Mouse (Mus musculus): ENCODE measurements around the gene Spata25.
A peak's percentile ranks its signal among the peaks of the same experiment; 100 is the strongest.
"Not testable (repeated sequence)": the region's sequence is repeated elsewhere in the genome, so short reads cannot be mapped to it uniquely, and the experiment has no call there.

The Spata25 gene

DNA sequence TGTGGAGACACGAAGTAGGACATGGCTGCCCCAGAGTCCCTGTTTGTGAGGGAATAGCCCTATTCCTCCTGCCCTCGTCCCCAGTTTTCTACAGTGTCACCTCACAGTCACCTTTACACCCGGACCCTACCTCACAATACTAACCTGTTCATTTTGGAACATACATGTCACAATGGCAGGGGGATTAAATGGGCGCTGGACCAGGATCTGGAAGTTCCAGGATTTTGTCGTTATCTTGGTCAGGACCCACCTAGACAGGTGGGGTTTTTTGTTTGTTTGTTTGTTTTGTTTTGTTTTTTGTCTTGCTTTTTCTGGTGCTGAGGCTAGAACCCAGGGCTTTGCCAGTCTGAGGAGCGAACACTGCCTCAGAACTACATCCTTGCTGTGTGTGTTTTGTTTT, at the start of gene Spata25:
Gene Spata25, minus strand, starts transcription at position 101 of the 400 bp plus-strand sequence.
- DNase-seq (ENCODE audit: low spot score) = no peak

DNA sequence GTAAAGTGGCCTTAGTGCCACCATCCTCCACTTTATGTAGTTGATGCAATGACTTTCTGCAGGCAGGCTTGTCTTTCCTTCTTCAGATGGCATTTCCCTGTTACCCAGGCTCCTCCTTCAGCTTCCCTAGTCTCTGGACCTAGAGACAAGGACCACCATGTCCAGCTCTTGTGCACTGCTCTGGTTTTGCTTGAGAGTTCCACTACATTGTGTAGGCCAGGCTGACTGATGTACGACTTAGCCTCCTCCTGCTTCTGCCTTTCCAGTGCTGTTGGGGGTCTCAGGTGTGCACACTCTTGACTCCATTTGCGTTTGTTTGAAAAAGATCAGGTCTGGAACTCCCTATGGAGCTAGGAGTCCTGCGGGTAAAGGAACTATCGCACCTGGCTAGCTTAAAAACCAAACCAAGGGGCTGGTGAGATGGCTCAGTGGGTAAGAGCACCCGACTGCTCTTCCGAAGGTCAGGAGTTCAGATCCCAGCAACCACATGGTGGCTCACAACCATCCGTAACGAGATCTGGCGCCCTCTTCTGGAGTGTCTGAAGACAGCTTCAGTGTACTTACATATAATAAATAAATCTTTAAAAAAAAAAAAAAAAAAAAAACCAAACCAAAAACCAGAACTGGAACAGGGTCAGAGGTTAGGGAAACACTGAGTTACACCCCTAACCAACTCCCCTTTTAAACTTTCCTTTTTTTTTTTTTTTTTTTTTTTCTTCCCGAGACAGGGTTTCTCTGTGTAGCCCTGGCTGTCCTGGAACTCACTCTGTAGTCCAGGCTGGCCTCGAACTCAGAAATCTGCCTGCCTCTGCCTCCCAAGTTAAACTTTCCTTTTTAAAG, 49.3 kb upstream of the Spata25 start:
- not testable (repeated sequence) for DNase-seq (ENCODE audit: low spot score)

DNA sequence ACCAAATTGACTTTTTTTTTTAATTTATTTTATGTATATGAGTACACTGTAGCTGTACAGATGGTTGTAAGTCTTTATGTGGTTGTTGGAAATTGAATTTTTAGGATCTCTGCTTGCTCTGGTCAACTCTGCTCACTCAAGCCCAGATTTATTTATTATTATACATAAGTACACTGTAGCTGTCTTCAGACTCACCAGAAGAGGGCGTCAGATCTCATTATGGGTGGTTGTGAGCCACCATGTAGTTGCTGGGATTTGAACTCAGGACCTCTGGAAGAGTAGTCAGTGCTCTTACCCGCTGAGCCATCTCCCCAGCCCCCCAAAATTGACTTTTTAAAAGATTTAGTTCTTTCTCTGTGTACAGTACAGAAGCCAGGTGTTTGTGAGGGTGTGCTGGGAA, 47.3 kb upstream of the Spata25 start:
- not testable (repeated sequence) for DNase-seq (ENCODE audit: low spot score)

DNA sequence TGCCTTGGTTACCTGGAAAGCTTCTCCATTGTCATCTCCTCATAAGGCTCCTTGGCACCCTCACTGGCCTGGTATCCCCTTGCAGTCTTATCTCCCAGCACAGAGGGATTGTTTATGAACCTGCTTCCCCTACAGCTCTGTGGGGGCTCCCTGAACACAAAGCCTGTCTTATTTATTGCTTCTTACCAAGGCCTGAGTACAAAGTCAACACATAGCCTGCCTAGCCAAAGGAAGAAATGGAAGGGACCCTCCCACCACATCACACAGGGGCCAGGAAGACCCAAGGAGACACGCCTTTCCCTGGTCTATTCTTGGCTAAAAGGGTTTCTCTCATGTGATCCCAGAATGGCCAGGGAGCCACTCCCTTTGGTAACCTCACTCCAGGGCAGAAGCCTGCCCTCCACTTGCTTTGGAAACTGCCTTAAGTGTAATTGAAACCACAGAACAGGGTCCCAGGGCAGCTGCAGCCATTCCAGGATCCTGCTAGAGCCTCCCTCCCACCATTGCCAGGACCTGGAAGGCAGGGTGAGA, 46.0 kb upstream of the Spata25 start:
- no peak for DNase-seq (ENCODE audit: low spot score)

DNA sequence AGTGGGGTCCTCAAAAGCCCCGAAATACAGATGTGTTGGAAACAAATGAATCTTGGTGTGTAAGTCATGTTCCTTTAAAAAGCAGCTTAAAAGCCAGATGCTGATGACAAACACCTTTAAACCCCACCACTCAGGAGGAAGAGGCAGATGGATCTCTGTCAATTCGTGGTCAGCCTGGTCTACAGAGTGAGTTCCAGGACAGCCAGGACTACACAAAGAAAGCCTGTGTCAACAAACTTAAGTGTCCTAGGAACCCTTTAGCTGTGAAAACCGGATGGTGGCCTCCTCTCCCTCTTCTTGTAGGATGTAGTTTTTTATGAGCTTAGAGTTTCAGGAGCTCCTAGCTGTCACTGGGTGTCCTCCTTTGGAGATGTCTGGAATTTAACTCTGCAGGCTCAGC, 45.3 kb upstream of the Spata25 start:
- DNase-seq (ENCODE audit: low spot score) = no peak

DNA sequence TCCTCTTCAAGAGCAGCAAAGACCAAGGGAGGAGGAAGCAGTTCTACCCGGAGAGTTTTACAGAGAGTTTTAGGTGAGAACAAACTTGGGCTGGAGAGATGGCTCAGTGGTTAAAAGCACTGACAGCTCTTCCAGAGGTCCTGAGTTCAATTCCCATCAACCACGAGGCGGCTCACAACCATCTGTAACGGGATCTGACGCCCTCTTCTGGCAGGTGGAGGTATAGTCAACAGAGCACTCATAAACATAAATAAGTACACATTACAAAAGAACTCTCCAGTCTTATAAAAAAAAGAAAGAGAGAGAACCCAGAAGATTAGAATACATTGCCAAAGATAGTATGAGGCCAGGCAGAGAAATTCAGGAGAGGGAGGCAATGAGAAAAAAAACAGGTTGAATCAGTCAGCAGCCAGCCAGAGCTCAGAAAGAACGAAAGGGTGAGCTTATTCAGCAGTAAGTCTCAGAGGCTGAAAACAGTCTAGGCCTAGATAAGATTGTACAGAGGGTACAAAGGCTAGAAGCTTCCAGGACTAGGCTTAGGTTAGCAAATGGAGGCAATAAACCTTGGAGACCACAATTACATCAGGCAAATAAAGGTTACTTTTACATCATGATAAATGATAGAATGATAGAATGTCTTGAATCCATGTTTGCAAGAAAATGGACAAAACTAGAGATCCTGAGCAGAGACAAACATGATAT, 43.4 kb upstream of the Spata25 start:
- DNase-seq (ENCODE audit: low spot score) = no peak

DNA sequence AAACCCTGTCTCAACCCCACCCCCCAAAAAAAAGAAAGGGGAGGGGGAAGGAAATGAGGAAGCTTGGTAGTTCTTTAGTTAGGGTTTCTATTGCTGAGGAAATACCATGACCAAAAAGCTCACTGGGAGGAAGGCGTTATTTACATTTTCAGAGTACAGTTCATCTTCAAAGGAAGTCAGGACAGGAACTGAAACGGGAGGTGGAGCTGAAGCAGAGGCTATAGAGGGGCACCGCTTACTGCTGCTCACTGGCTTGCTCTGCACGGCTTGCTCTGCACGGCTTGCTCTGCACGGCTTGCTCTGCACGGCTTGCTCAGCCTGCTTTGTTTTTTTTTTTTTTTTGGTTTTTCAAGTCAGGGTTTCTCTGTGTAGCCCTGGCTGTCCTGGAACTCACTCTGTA, 40.2 kb upstream of the Spata25 start:
- no peak for DNase-seq (ENCODE audit: low spot score)

DNA sequence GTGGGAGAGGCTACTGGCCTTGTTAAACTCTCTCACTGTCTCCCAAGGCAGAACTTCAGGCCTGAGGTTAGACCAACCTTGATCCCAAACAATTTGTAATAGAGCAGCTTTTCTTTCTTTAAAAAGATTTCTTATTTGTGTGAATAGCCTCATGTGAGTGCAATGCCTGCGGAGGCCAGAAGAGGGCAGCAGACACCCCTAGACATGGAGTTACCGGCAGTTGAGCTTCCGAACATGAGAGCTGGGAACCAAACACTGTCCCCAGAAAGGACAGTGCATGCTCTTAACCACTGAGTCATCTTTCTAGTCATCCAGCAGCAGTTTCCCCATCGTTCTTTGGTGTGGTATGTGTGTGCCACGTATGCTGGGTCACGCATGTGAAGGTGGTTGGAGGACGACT, 39.2 kb upstream of the Spata25 start:
- no peak for DNase-seq (ENCODE audit: low spot score)

DNA sequence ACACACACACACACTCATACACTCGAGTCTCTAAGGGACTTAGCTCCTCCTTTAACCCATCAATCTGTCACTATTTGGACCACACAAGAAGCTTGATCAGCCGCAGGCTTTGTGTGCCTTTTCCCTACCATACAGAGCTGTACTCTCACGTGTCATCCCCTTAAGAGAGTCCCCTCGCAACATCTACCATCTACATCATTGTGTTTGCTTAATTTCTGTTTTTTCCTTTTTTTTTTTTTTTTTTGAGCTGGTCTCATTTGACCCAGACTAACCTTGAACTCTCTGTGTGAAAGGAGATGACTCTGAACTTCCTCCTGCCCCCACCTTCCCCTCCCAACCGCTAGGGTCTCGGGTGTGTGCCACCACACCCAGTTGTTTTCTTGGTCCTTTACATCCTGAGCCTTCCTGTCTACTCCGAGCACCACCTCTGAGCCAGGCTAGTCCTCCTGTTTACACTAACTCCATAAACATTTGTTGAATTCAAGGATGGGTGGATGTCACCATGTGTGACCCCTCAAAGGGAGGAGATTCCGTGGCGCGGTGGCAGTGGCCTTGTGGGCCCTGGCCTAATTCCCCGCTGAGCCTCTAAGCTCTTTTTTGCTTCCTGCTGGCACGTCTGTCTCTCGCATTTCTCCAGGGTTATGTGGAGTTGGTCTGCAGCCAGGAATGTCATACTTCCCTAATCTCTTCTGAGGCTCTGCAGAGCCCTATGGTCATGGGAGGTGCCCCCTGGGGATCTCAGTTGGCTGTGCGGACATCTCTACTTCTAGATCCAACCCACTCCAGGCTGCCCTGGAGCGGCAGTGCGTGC, 38.6 kb upstream of the Spata25 start:
- peak; percentile 52 for DNase-seq (ENCODE audit: low spot score)

DNA sequence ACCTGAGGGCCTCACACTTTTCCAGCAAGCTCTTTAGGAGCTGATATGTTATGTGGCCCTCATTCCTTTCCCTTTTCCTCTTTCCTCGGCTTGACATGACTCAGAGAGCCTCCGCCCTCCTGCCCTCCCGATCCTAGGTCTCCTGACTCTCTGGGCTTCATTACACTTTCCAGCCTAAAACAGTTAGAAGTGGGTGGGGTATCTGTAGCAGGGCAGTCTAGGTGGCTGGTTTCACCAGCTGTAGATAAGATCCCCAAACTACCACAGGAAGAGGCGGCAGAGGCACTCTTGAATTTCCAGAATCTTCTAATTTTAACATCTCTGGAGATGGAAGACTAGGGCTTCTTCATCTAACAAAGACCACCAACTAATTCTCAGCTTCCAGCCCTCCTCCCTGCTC, 36.3 kb upstream of the Spata25 start:
- DNase-seq (ENCODE audit: low spot score) = no peak

DNA sequence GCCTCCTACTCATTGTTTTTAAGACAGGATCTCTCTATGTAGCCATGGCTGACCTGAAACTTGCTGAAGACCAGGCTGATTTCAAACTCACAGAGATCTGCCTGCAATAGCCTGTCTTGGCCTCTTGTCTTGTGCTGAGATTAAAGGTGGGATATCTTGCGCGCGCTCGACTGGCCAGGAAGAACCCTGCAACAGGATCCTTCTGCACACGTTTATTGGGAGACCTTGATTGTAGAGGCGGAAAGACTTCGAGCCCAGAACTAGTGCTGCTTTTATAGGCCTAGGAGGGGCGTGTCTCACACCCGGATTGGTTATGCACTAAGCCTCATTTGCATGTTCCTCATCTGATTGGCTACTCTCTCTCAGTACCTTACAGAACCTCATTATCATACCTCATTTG, 35.1 kb upstream of the Spata25 start:
- not testable (repeated sequence) for DNase-seq (ENCODE audit: low spot score)

DNA sequence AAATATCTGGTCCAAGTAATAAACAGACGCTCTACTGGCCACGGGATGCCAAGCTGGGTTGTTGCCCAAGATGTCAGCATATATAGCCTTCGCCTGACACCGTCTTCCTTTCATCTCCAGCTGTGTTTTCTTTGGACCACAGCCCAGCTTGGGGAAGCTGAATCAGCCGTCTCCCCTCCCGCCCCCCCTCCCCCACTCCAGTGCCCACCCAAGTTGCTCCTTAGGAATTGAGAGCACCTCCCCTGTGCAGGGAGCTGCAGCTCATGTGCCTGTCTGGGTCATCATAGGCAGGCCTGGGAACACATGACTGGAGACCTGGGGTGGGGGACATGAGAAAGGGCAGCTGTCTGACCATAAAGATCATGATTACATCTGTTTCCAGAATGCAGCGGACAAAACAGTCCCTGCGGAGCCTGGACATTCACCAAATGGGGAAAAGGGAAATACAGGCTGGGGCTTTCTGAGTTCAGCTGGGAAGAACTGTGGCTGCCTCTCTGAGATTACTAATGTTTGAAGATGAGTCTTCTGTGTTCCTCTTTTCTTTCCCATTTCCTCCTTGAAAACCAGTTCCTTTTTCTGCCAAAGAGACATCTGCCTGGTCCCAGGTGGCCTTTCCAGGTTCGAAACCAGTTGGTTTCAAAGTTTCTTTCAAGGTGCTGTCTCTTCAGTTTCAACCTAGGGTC, 34.0 kb upstream of the Spata25 start:
- peak; percentile 58 for DNase-seq (ENCODE audit: low spot score)

DNA sequence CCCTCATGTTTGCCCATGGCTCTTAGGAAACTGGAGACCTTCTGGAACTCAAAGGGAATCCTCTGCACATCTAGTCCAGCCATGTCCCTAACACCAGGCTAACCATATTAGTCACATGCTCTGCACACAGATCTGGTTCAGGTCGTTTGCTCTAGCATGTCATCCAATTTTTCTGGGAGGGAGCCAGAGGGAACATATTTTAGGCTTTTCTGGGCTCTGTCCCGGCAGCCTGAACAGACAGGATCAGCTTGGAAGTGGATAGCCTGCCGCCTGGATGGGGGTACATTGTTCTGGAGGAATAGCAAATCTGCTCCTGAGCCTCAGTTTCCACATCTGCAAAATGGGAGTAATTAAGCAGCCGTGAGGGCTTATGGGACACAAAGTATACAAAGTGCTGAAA, 32.8 kb upstream of the Spata25 start:
- DNase-seq (ENCODE audit: low spot score) = no peak

DNA sequence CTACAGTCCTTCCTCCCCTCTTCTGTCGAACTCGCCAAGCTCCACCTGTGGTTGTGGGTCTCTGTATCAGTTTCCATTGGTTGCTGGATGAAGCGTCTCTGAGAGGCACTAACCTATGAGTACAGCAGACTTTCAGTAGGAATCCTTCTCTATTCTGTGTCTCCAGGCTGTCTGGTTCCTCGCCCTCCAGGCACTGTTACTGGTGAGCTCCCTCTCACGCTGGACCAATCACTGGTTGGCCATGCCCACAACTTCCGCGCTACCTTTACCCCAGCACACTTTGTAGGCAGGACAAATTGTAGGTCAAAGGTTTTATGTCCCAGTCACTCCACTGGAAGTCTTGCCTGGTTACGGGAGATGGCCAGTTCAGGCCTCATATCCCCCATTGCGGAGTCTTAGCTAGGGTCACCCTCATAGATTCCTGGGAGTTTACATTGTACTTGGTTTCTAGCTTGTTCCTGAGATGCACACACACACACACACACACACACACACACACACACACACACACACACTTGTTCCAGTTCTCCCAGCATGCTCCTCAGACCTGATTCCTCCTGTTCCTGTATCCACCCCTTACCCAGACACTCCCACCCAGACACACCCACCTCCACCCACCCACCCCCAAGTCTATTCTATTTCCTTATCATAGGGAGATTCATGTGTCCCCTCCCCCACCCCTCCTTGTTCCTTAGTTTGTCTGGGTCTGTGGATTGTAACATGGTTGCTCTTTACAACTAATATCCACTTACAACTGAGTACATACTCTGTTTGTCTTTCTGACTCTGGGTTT, 31.5 kb upstream of the Spata25 start:
- DNase-seq (ENCODE audit: low spot score) = no peak

DNA sequence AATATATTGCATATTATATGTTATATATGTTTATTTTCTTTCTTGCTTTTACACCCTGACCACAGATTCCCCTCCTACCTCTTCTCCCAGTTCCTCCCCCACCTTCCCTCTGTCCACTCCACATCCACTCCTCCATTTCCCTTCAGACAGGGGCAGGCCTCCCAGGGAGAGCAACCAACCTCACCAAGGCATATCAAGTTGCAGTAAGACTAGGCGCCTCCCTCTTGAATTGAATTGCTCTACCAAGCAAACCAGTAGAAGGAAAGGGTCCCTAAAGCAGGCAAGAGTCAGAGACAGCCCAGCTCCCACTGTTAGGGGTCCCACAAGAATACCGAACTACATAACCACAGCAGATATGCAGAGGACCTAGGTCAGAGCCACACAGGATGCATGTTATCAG, 30.8 kb upstream of the Spata25 start:
- no peak for DNase-seq (ENCODE audit: low spot score)

DNA sequence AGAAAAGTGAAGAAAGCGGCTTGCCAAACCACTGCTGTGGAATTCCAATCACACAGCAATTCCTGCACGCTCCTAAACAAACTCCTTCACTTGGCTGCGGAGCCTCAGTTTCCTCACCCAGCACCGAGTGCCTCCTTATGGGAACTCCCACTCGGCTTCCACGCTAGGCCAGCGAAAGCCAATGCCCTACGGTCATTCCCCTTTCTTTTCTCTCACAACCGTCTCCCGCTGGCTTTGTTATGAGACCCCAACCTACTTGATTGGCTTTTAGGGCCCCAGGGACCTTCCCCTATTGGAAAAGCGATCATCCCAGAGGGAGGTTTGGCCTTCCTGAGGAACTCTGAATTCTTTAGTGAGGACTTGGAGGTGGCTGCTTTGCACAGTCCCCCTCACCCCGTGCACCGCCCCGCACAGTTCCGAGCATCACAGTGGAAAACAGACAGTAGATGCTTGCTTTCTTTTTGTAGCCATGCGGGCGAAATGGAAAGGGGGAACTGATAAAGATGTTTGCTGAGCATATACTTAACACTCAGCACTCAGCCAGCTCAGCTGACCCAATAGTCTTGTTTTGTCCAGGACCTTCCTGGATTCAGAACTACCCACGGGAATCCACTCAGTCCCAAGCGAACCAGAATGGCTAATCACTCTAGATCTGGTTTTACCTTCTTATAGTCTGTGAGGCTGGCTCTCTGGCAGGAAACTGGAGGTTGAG, 29.7 kb upstream of the Spata25 start:
- no peak for DNase-seq (ENCODE audit: low spot score)

DNA sequence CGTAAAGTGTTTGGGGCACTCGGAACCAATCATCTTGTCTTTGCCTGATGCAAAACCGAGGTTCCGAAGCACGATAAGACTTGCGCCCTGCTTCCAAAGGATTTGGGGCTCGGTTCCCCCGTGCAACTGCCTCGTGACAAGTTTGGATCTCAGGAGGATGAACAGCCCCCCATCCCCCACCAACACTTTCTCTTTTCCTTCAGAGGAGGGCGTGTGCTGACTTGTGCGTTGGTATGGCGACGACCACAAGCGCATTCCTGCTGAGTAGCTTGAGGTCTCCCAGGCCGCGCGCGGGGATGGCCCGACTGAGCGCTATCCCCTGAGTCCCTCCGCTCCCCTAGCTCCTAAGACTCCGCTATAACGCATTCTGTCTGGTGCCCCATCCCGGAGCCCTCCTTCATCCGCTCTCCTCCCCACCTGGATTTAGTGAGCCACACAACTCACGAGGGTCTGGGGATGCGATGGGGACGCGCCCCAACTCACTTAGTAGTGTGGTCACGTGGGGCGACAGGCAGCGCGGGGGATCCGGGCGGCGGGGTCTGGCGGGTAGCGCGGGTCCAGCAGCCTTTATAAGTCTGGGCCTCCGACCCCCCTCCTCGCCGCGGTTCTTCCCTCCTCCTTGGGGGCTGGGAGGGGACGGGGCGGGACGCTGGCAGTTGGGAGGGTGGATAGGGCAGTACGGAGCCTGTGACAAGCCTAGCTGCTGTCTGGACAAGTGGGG, 28.9 kb upstream of the Spata25 start, which contains the start of gene Pltp:
Gene Pltp, minus strand, starts transcription at position 611 of the 721 bp plus-strand sequence.
- no peak for DNase-seq (ENCODE audit: low spot score)

DNA sequence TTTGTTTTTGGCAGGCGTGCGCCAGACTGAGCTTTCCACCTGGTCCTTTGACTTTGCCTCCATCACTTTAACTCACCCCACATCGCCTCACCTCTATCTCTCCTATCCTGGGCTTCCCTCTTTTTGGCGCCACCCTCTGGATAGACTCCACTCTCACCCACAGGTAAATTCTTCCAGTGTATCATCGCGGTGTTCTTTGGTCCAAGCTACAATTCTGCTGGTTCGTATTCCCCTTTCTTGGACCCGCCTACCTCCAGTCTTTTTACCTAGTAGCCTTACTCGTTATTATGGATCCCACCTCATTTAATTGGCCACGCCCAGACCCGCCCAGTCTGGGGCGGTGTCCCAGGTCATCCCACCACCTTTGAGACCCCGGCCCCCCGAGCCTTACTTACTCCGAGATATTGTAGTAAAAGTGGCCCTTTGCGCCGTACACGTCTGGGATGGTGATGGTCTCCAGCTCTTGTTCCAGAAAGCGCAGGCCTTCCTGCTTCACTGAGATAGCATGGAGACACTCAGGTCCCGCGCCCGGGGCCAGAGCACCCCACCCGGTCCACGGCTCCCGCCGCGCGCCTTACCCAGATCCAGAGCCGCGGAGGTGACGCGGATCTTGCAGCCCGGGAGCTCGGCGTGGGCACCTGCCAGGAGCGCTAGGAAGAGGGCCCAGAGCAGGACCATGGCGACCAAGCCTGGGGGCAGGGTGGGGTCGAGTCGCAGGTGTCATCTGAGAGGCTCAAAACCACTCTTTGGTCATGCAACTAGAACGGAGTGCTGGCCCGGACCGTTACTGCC, 28.2 kb upstream of the Spata25 start:
- DNase-seq (ENCODE audit: low spot score) = no peak

DNA sequence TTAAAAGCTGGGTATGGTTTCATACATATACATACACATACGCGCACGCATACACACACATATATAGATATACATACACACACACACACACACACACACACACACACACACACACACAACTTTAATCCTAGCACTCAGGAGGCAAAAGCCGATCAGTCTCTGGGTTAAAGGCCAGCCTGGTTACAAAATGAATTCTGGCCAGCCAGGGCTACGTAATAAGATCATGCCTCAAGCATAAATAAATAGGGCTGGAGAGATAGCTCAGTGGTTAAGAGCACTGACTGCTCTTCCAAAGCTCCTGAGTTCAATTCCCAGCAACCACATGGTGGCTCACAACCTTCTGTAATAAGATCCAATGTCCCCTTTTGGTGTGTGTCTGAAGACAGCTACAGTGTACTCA, 27.2 kb upstream of the Spata25 start:
- not testable (repeated sequence) for DNase-seq (ENCODE audit: low spot score)
